Mouse (Mus musculus): ENCODE results near the gene Grip1.

The Grip1 gene

GRCm38 (mm10) chr10:119979396-119979795, 525.8 kb downstream of the Grip1 start:
- DNase-seq: no peak

DNA sequence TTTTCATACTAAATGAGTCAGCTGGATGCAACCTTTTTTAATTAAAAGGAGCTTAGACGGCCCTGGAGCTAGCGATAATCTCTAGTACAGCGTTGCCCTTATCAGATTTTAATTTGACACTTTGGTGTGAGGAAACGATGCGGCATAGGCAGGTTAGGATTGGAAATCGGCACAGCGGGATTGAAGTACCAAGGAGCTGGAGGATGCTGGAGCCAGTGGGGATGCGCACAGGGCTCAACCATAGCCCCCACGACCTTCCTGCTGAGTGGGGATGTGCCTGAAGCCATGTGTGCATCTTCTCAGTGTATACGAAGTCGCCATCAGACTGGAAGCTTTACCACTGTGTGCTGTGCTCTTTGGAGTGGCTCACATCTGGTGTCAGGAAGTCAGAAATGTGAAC, 526.4 kb downstream of the Grip1 start:
- no peak for DNase-seq

DNA sequence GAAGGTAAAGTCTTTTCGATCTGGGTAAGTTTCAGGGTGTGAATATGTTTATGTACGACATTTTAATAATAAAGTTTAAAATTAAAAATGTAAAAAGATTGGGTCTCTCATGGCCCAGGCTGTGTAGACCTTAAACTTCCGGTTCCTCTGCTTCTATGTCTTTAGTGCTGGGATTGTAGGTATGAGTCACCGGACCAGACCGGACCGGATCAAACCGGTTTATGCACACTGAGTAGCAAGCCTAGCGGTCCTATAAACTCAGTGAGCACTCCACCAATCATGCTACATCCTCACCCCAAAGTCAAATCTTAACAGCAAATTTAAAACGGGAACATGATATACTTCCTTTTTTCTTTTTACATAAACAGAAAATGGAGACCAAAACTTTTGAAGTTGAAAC, 530.7 kb downstream of the Grip1 start:
- DNase-seq: no peak

DNA sequence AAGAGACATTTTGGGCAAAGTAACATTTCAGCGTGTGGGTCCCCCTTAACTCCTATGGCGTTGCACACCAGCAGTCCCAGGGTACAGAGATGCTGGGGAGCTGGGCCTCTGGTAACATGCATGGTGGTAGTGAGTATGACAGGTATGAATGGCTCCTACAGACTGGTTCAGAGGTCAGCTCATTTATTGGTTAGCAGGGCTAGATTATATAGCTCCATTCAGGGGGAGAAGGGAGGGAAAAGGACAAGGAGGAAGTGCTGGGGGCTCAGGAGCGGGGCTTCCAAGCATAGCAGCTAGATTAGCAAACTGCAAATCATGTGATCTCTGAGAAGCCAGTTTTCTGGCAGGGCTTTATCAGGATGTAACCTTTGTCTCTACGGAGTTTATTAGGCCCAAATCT, 544.8 kb downstream of the Grip1 start:
- DNase-seq: no peak

DNA sequence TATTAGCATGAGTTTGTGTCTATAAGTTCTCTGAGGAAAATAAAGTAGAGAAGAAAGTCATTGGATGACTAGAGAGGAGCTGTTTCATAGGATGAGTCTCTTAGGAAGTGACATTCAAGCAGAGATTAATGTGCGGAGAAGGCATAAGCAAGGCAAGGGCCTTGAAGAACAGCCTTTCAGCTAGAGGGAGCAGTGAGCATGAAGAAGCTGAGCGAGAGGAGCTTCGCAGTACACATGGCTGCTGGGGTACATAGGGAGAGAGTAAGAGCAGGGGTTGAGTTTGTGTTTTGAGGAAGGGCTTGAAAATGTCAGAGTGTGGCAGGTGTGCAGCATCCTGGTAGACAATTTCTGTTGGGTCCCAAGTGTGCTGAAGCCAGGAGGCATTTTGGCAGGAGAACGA, 548.5 kb downstream of the Grip1 start:
- DNase-seq: no peak

GRCm38 (mm10) chr10:120004096-120004495, 550.5 kb downstream of the Grip1 start:
- DNase-seq: no peak

- no peak for DNase-seq
These were observed 552.0 kb downstream of the Grip1 start for GRCm38 (mm10) chr10:120005581-120005980.

DNA sequence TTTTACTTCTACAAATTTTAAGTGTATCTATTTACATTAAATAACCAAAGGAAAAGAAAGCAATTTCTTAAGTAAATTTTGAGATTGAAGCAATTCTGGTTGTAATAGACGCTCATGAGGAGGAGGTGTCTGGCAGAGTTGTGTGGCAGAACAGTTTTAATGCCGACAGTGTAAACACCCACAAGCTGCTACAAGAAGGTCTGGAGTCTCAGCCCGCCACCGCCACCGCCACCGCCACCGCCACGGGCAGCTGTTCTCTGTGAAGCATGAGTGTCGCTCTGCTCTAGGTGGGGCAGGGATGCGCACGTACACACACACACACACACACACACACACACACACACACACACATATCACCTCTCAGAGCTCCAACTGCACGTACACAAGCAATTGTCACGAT, 558.7 kb downstream of the Grip1 start:
- DNase-seq: no peak

- no peak for DNase-seq
These were observed 561.5 kb downstream of the Grip1 start for GRCm38 (mm10) chr10:120015117-120015516.

- no peak for DNase-seq
These were observed 572.8 kb downstream of the Grip1 start for GRCm38 (mm10) chr10:120026437-120026836.

GRCm38 (mm10) chr10:120030901-120031300, 577.3 kb downstream of the Grip1 start:
- DNase-seq: no peak

GRCm38 (mm10) chr10:120031316-120031715, 577.7 kb downstream of the Grip1 start:
- DNase-seq: no peak

DNA sequence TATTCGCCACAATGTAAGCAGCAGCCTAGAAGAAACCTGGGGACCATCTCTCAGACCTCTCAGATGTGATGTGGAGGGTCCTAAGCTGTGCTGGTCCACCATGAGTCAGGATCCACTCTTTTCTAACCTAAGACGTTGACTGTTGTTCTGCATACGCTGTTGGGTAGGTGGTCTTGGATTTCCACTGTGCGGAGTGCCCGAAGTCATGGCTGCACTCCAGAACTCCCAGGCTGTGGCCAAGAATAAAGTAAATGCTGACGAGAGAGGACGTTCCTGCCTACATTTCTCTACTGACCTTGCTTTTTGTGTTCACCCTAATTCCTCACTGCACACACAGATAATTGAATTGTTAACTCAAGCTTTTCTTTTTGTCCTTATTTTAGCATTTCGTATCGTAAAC, 580.2 kb downstream of the Grip1 start:
- DNase-seq: no peak

DNA sequence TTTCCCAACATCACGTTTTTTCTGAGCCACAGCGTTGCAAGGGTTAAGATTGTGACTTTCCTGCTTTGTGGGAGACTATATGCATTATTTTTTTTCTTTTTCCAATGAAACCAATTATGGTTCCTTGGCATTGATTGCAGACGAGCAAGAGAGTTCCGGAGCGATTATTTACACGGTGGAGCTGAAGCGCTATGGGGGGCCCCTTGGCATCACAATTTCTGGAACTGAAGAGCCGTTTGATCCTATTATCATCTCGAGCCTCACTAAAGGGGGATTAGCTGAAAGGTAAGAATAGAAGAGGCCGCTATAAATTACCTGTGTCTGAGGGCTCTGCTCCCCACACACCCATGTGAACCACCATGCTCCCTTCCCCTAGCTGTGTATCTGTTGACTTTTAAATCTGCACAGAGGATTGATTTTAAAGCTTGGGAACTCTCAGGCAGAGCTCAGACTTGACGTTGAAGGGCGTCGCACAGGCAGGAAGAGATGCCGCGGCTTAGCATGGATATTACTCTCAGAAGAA, 581.6 kb downstream of the Grip1 start:
- DNase-seq: no peak

GRCm38 (mm10) chr10:120035824-120036223, 582.2 kb downstream of the Grip1 start:
- no peak for DNase-seq

DNA sequence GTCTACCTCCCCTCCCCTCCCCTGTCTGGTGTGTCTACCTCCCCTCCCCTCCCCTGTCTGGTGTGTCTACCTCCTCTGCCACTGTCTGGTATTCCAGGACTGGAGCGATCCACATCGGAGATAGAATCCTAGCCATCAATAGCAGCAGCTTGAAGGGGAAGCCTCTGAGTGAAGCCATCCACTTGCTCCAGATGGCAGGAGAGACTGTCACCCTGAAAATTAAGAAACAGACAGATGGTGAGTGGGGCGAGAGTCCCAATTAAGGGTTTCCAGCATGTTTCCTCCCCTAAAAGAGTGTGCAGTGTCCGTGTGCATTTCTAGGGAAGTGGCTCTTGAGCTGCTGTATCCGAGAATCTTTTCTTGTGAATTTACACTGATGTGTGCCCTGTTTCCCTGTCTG, 584.6 kb downstream of the Grip1 start:
- DNase-seq: no peak

DNA sequence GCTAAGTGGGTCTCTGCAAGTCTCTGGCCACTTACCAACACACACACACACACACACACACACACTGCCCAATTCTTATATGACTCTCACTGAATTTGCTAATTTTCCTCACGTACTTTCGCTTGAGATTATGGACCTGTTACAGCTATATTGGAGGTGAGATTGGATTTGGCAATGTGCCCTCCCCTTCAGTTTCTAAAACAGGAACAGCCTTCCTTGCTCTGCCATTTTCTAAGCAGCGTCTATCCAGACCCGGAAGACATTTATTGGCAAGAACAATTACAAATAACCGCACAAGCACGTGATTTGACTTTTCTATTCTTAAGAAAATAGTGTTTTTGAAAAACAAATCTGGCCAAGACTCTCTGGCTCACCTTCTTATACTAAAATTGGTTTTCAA, 590.6 kb downstream of the Grip1 start:
- no peak for DNase-seq

DNA sequence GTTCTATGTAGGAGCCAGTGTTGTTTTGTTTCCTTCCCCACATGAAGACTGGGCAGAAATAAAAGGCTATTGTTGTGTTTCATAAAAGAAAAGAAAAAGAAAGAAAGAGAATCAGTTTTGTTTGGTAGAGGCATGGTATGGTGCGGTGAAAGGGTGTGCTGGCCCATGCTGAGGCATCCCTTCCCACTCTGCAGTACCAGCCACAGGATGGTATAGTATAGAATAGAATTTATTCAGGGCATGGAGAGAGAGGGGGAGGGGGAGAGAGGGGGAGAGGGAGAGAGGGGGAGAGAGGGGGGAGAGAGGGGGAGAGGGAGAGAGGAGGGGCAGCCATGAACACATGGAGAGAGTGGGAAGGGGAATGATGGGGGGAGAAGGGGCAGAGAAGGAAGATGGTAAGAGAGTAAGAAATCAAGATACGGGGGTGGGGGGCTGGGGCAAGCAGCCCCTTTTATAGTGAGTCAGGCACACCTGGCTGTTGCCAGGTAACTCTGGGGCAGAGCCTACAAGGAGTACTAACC, 591.1 kb downstream of the Grip1 start:
- no peak for DNase-seq

DNA sequence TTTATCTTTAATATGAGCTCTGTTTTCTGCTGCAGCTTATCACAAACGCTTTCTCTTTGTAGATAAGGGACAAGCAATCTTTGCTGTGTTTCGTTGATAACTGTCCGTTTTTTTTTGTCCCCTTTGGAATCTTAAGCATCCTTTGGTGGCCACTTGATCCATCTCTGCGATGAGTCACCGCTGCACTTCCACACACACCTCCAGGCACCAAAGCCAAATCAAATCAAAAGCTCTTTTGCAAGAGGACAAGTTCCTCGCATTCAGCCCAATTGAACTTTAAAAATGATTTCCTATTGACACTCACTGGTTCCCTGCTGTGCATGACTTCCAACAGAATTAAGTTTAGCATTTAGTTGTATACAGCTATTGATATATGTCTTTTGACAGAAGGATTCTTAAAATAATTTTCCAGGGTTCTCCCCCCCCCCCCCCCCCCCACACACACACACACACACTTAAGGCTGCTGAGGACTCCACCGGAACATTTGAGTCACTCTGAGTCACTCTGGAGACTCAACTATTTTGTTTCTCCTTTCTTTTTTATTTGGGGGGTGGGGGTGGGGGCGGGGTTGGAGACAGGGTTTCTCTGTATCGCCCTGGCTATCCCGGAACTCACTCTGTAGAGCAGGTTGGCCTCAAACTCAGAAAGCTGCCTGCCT, 607.1 kb downstream of the Grip1 start:
- no peak for DNase-seq

GRCm38 (mm10) chr10:120061238-120062130, 607.9 kb downstream of the Grip1 start:
- DNase-seq: peak; percentile 3

- peak; percentile 16 for DNase-seq
These were observed 610.8 kb downstream of the Grip1 start for GRCm38 (mm10) chr10:120064424-120064823.

DNA sequence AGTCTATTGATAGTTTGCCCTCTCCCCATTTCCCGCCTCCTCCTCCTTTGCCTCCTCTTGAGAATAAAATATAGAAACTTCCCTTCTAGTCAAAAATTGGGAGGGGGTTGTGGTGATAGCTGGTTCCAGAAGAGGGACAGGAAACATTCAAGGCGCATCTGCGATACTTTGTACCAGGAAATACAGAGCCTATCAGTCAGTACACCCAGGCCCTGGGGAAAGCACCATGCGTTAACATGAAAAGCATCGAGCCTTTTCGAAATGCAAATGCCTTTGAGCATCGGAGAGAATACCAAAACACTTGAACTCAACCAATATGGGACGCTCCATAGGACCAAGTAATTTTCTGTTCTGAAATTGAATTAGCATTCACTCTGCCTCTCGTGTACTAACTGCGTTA, 612.7 kb downstream of the Grip1 start:
- no peak for DNase-seq

- DNase-seq: no peak
These were observed 624.2 kb downstream of the Grip1 start for GRCm38 (mm10) chr10:120077850-120078249.

DNA sequence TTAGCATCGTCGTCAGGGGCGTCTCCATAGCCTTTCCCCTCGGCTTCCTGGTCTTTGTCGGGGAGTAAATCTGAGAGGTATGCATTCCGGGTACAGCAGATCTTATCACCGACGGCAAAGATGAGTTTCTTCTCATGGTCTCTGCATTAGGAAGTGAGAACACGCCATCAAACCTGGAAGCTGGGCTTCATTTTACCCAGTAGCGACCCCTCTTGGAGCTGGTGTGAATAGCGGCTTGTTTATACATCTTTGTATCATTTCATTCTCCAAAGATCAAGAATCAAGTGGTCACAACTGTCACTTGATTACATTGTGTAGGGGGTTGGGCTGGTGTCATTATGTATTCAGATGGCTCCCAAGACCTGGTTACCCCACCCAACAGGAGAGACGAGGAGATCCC, 638.9 kb downstream of the Grip1 start:
- no peak for DNase-seq
